Mouse (Mus musculus) heart, postnatal 14 days (tissue): ENCODE measurements at regions not wholly inside any gene's neighbourhood (a gene's known extent, or its start where the extent isn't known, plus 50 kb on each side); places are given as distances from the start of the nearest gene placed in this dataset.

ENCODE experiments used
- DNase-seq, 2 experiments: peaks; one replicate each; pipeline ENCODE4 v3.0.0; 2021 to 2022
- intact Hi-C: fragments of 180-260 bp; cut with DNase I; formaldehyde crosslinking; loops from one replicate; pipeline ENCODE4 v1.15.1; 2025

GRCm38 (mm10) chr8:80422190-80422589, 71.4 kb upstream of the Gypa start:
- intact Hi-C loops: no loop called here

GRCm38 (mm10) chr8:80416121-80416520, 77.5 kb upstream of the Gypa start:
- DNase-seq: no peak
- intact Hi-C loops: no loop called here

More at GRCm38 (mm10) chr8:80422190-80422589, 71.4 kb upstream of the Gypa start:
- no peak for DNase-seq

DNA sequence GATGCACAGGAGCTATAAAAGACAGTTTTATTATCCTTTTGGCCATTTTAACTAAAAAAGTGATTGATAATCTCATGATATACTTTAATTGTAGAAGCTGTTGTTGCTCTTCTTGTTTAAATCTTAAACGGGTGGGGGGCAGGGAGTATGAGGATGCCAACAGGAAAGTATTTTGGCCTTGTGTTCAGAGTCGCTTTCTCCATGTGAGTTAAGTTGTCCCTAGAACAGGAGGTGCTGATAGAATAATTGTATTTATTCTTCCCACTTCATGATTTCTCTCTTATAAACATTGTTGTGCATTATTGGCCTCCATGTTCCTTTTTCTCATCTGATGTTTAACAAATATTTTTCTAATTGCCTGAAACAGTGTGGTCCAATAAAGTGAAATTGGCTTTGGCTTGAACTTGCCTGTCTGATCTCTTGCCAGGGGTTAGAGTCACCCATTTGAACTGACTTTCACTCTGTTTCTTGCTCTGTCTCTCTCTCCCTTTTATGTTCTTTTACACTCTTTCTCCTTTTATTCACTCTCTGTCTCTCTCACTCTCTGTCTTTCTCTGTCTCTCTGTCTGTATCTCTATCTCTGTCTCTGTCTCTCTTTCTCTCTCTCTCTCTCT, 93.9 kb upstream of the Gypa start:
- no peak for DNase-seq
- intact Hi-C loops: no loop called here

DNA sequence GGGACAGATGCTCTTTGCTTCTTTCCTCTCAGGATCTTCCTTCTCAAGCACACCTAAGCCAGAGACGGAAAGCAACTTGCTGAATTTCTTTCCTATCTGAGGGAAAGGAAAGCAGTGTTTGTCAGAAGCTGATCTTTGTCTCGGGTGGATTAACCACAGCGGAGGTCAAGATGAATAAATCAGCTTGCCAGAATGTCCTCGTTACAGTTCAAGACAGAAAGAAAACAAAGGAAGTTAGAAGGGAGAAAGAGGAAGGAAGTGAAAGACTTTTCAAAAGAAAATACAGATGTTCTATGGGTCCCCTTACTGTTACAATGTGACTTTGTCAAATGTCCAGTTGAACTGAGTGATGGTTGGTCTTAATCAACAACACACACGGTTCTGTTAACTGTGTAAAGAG, 98.6 kb upstream of the Gypa start:
- no peak for DNase-seq
- intact Hi-C loops: no loop called here

DNA sequence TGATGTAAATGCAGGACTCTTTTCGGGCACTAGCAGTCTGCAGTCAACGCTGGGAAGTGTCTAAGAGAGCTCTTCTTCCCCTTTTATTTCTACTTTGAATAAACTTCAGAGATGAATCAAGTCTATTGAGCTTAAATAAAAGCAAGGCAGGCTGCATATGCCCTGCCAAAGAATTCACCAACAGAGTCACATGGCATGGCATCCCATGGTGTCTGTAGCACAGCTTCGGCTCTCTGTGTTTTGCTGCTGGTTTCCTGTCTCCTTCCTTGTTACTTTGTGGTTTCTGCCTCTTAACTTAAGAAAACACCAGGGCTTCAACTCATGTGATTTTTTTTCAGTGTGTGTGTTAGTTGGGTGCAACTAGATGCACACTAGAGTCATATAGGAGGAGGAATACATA, 100.5 kb upstream of the Gypa start:
- no peak for DNase-seq
- intact Hi-C loops: no loop called here

DNA sequence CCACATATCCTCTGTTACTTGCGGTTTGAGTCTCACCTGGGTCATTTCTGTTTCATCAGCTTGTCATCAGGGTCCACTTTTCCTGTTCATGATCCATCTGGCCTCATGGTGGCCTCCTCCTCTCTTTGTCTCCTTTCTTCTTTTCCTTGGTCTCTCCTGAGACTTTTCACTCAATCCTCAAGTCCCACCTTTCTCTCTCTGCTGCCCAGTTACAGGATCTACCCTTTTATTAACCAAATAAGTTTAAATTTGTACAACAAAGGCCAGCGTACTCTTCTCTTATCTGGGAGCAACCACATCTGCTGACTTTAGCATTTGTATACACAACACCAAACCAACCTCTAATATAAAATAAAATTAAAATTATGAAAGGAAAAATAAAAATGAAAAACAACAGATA, 124.4 kb upstream of the Gypa start:
- intact Hi-C loops: no loop called here
- no peak for DNase-seq

DNA sequence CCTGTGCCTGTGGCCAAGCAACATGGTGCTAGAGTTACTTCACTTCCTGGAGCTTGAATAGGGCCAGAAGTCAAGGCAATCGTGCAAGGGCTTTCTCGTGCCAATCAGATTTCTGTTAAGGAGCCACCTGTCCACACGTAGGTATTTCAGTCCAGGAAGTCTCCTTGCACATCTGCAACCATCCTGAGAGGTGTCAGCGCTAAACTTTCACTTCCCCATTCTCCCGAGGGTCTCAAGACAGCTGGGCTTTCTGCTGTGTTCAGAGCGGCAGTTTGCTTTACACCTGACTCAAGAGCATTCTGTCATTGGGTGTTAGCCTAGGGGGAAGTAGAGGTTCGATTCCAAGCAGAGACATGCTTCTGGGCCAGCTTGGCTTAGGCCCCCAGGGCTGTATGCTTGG, 129.5 kb upstream of the Gypa start:
- intact Hi-C loops: no loop called here
- no peak for DNase-seq

GRCm38 (mm10) chr8:80343299-80343698, 150.3 kb upstream of the Gypa start:
- DNase-seq: no peak
- intact Hi-C loops: no loop called here

GRCm38 (mm10) chr8:80337872-80338271, 155.7 kb upstream of the Gypa start:
- DNase-seq: no peak
- intact Hi-C loops: no loop called here

GRCm38 (mm10) chr8:80328676-80329075, 164.9 kb upstream of the Gypa start:
- DNase-seq: no peak
- intact Hi-C loops: no loop called here

- no peak for DNase-seq
- intact Hi-C loops: no loop called here
Observed at GRCm38 (mm10) chr8:80325859-80326258, 167.7 kb upstream of the Gypa start.

- DNase-seq: peak in 1 of 2 experiments; percentile 3
- intact Hi-C loops: no loop called here
Observed at GRCm38 (mm10) chr8:80325132-80325531, 168.4 kb upstream of the Gypa start.

- intact Hi-C loops: no loop called here
Observed at GRCm38 (mm10) chr8:80318231-80318870, 175.2 kb upstream of the Gypa start.

DNA sequence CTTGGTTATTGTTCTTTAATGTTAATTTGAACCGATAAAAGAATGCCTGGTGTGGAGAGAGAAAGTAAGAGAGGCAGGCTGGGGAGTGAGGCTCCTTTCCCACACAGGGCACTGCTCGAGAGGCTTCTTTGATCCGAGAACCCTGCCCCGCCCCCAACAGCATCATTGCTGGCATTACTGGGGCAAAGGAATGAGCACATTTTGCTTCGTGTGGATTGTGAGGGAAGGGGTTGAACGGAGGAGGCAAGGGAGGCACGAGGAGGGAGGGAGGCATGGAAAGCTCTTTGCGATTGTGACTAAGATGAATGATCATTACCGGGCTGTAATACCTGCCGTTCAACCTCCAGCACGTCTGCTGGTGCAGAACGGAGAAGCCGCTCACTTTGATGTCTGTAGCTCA, 178.2 kb upstream of the Gypa start:
- DNase-seq: peak in 1 of 2 experiments; percentile 12
- intact Hi-C loops: no loop called here

More at GRCm38 (mm10) chr8:80318231-80318870, 175.2 kb upstream of the Gypa start:
- no peak for DNase-seq

- peak in 1 of 2 experiments; percentile 3 for DNase-seq
Observed at GRCm38 (mm10) chr8:80314826-80315225, 178.8 kb upstream of the Gypa start.

DNA sequence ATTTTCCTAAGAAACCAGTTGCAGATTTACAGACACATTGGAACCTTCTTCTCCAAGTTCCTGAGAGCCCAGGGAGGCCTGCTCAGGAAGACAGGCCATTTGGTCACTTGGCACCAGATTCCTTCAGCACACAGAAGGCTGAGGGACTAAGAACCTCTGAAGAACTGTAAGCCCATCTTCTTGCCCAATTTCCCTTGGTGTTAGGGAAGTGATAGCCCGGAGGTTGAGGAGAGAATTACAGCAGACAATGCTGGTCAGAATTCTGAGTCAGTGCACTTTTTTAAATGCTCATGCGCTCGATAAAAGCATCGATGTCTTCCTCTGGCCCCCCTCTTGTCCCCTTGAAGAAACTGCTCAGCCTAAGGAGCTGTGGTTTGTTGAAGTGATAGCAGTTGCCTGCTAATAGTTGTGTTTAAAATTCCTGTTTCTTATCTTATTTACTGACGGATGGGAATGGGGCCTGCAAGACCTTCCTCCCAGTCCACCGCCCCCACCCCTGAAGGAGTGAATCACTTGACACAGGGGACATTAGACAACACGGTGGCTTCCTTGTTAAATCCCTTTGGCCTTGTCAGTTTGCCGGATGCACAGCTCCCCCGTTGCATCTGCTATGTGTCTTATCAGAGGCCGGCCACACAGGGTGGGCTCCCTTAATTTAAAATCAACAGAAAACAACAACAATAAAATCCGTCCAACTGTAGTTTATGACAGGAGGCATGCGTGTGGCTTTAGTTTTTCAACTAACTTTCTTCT, 179.5 kb upstream of the Gypa start:
- no peak for DNase-seq
- intact Hi-C loops: no loop called here

More at GRCm38 (mm10) chr8:80314826-80315225, 178.8 kb upstream of the Gypa start:
- intact Hi-C loops: no loop called here

DNA sequence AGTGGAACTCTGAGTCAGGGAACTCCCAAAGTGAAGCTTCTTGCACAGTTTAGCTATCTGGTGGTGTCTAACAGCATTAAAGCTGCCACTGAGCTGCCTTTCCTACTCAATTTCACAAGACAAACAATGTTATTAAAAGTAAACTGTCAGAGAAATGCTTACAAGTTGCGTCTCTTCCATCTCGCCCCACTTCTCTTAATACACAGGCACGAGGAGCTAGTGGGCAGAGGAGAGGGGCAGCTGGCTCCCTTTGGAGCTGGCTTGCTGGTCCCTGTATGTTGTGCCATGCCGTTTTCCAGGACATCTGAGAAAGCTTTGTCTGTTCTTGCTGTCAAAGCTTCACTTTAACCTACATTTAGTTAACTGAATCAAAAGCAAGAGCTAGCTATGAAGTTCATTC, 185.8 kb upstream of the Gypa start:
- intact Hi-C loops: no loop called here
- no peak for DNase-seq

DNA sequence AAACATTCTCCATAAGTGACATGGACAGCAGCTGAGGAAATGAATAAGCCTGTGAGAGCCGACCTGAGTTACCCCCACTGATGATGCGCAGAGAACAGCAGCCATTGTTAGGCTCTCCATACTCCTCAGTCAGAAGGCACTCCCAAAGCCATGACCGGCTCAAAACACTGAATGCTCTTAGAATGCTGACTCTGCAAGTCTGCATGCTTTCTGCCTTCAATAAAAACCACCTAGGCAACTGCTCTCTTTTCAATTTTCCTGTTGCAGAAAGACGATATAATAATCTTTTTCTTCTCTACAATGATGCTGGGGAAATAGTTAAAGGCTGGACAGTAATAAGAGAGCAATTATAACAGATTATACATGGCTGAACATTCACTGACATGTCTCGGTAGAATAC, 195.0 kb upstream of the Gypa start:
- no peak for DNase-seq
- intact Hi-C loops: no loop called here

DNA sequence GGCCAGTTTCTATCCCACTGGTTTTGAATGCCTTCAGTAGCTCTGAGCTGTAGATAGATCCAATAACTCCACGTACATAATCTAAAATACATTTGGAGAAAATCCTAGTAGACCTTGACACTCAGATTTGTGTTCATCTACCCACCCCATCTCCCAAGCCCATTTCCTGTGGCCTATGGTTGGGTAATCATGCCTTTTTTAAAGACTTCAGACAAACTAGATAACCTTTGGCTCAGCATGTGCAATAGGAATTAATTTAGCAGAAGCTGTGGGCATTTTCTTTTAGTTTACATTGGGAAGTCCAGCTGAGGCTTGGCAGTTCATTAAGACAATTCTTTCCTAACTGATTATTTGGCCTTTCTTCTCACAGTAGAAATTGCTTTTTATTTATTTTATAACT, 203.3 kb upstream of the Gypa start:
- intact Hi-C loops: no loop called here
- DNase-seq: no peak

DNA sequence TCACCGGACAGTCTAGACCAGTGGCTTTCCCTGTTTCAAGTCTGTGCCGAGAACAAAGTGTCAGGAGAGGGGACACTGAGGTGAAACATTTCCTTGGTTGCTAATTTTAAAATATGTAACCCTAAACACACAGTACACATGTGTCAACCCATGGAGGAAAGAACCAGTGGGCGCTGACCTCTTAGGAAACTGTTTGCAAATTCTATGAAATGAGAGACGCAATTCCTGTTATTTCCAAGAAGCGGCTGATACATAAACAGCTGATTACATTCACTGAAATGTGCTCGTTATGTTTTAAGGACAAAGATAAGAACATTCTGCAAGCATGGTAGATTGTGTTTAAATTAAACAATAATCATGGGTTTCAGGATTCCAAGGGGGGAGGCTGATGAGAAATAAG, 204.3 kb upstream of the Gypa start:
- DNase-seq: no peak

DNA sequence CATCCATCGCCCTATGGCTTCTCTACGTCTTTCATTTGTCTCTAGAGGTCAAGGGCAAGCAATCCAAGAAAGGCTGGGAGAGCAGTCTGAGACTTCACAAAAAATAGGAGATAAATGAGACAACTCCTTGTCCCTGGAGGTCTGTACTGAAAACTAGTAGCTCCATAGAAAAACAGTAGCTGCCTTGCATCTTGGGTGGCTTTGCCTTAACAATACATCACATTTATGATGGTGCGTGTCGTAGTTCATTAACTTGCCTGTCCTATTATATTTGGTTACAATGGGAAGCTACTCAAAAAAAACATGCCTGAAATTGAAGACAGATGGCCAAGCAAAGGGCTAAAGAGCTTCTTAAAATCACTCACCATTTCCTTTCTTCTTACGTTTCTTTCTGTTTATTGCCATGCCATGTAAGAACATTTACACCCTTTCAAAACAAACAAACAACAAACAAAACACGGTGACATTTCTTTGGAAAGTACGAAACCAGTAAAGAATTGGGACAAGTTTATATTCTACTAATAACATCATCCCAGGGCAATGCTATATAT, 211.2 kb upstream of the Hhip start:
- intact Hi-C loops: no loop called here
- no peak for DNase-seq

More for the DNA sequence above, 204.3 kb upstream of the Gypa start:
- intact Hi-C loops: no loop called here
